Mouse (Mus musculus) thymus, adult 18-20 months (tissue): Measurements from ENCODE around the gene Gm13103.
"Not testable (repeated sequence)": the region's sequence is repeated elsewhere in the genome, so short reads cannot be mapped to it uniquely, and the experiment has no call there.

Experiments used
- DNase-seq, 2 experiments: peaks; one replicate each; pipeline ENCODE4 v3.0.0; 2022; ENCODE audit warnings: mixed read lengths in 2 of 2

Gene Gm13103

DNA sequence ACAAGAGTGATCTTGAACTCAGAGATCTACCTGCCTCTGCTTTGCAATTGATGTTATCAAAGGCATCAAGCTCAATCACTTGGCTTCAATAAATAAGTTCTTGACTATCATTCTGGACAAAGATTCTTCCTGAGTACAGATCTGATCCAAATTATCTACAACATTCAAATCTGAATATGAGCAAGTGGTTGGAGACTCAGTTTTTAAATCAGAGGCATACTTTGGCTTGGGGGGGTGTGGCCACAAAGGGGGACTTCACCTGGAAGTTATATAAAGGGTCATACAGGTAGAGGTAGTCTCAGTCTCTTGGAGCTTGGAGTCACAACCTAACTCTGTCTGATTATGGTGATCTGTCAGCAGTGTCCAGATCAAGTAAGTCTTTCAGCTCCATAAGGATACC is at the start of gene Gm13103:
Gene Gm13103 (plus strand): TSS at position 301 of the 400 bp plus-strand sequence.
- DNase-seq, result not testable (repeated sequence)

DNA sequence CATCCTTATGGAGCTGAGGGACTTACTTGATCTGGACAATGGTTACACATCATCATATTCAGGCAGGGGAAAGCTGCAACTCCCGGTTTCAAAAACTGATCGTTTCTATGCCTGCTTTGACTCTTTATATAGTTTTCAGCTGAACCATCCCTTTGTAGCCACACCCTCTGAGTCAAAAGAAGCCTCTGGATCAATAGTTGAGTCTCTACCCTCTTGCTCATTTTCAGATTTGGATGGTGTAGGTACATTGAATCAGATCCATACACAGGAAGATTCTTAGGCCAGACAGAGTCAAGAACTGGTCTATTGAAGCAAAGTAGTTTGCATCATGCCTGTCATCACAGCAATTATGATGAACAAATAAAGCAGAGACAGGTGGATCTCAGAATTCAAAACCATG is 30.3 kb upstream of the Gm13103 start, which contains the start of gene Gm13084:
Gene Gm13084 (minus strand): TSS at position 101 of the 400 bp plus-strand sequence.
- DNase-seq, result no peak

DNA sequence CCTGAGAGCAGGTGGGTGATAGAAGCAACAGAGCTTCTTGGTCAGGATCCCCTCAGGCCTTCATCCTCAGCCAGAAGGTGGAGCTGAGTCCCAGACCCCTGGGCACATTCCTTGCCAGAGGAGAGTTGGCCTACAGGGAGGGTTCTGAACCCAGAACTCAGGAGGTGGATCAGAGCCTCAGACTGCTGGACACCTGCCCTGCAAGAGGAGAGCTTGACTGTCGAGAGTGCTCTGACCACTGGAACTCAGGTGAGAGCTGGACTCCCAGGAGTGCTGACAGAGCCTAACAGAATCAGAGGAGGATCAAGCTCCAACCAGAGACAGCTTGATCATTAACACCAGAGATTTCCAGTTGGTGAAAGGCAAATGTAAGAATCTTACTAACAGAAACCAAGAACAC is 36.1 kb downstream of the Gm13103 start:
- not testable (repeated sequence) for DNase-seq

DNA sequence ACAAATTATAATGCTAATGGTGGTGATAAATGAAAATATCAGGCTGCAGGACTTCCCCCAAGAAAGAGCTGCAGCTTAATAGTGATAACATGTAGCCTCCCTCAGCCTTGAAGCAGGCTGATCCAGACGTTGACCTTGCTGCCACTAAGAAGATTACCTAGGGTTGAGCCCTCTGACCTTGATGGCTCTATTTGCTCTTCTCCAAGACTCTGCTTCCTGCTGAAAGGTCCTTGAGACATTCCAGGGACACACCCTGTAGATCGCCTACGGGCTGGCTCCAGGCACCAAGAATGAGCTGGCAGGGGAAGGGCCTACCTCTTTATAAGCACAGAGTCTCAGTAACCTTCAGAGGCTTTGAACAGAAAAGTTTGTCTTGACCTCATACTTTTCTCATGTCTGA is 48.1 kb downstream of the Gm13103 start:
- not testable (repeated sequence) for DNase-seq

DNA sequence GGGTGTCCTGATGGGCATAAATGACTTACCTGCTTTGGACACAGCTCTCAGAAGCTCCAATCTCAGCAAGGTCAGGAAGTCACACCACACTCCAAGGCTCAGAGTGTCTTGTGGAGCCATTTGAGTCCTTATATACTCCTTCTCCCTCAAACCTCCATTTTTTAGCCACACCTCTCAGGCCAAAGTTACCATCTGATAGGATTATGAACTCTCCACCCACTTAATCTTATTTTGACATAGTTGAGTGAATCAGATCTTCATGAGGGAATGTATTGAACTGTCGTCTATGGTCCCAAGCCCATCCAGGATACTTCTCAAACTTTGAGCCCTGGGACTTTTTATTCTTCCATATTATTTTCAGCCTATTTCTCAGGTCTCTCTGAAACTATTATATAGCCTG is 54.0 kb downstream of the Gm13103 start, which contains the start of gene Pramef6:
Gene Pramef6 (minus strand): TSS at position 101 of the 400 bp plus-strand sequence.
- not testable (repeated sequence) for DNase-seq
